Mouse (Mus musculus) myocyte (in vitro differentiated cells): ENCODE measurements at regions not wholly inside any gene's neighbourhood (a gene's known extent, or its start where the extent isn't known, plus 50 kb on each side); places are given as distances from the start of the nearest gene placed in this dataset.

Source experiments
- H3K27me3 ChIP-seq: one replicate; pipeline ENCODE4 v1.6.1; 2011; ENCODE audit not compliant: control insufficient read depth, insufficient read depth, insufficient read length
- H3K36me3 ChIP-seq: one replicate; pipeline ENCODE4 v1.6.1; 2011; ENCODE audit not compliant: control insufficient read depth, insufficient read depth
- H3K4me2 ChIP-seq: one replicate; pipeline ENCODE4 v1.6.1; 2011; ENCODE audit warnings: low read depth, control low read depth
- H3K4me3 ChIP-seq: one replicate; pipeline ENCODE4 v1.5.1; 2011; ENCODE audit warnings: mild to moderate bottlenecking, control low read depth, moderate library complexity
- H3K79me2 ChIP-seq: one replicate; pipeline ENCODE4 v1.6.1; 2011; ENCODE audit not compliant: control insufficient read depth, insufficient read depth
- H3ac ChIP-seq: one replicate; pipeline ENCODE4 v1.6.1; 2011; ENCODE audit not compliant: control insufficient read depth, insufficient read length
- CEBPB ChIP-seq: IDR thresholded peaks from 2 replicates; pipeline ENCODE4 v1.6.1; 2011; ENCODE audit warnings: mild to moderate bottlenecking, moderate library complexity; ENCODE audit not compliant: poor library complexity, insufficient read depth, severe bottlenecking
- E2F4 ChIP-seq: IDR thresholded peaks from one replicate; pipeline ENCODE4 v1.6.1; 2011; ENCODE audit warnings: mild to moderate bottlenecking, control low read depth, moderate library complexity; ENCODE audit not compliant: insufficient read depth
- MAX ChIP-seq: IDR thresholded peaks from one replicate; pipeline ENCODE4 v1.6.1; 2011; ENCODE audit warnings: low read depth, mild to moderate bottlenecking, control low read depth
- MYOD1 ChIP-seq, 3 experiments: IDR thresholded peaks; one replicate each; pipeline ENCODE4 v1.6.1; 2011; ENCODE audit warnings: control low read depth in 2 of 3, low read depth in 2 of 3, mild to moderate bottlenecking in 2 of 3, moderate library complexity in 1 of 3; ENCODE audit not compliant: insufficient read length in 2 of 3, control insufficient read depth in 1 of 3
- MYOG ChIP-seq, 3 experiments: IDR thresholded peaks; one replicate each; pipeline ENCODE4 v1.6.1; 2011; ENCODE audit warnings: control low read depth in 2 of 3, low read depth in 2 of 3, mild to moderate bottlenecking in 2 of 3; ENCODE audit not compliant: insufficient read length in 2 of 3, control insufficient read depth in 1 of 3, insufficient read depth in 1 of 3
- POLR2A ChIP-seq: IDR thresholded peaks from one replicate; pipeline ENCODE4 v1.6.1; 2011; ENCODE audit warnings: low read depth, mild to moderate bottlenecking, control low read depth, moderate library complexity; ENCODE audit not compliant: insufficient read length
- POLR2AphosphoS2 ChIP-seq: IDR thresholded peaks from one replicate; pipeline ENCODE4 v1.6.1; 2011; ENCODE audit warnings: low read depth, control low read depth; ENCODE audit not compliant: insufficient read length
- REST ChIP-seq: IDR thresholded peaks from one replicate; pipeline ENCODE4 v1.6.1; 2011; ENCODE audit warnings: mild to moderate bottlenecking, control low read depth, moderate library complexity; ENCODE audit not compliant: insufficient read depth, insufficient read length
- SRF ChIP-seq: IDR thresholded peaks from one replicate; pipeline ENCODE4 v1.6.1; 2011; ENCODE audit warnings: low read depth; ENCODE audit not compliant: control insufficient read depth, insufficient read length
- TCF12 ChIP-seq: IDR thresholded peaks from one replicate; pipeline ENCODE4 v1.6.1; 2011; ENCODE audit warnings: mild to moderate bottlenecking, control low read depth; ENCODE audit not compliant: poor library complexity, insufficient read depth, severe bottlenecking
- TCF3 ChIP-seq: IDR thresholded peaks from one replicate; pipeline ENCODE4 v1.6.1; 2011; ENCODE audit warnings: low read depth, control low read depth; ENCODE audit not compliant: insufficient read length
- USF1 ChIP-seq: IDR thresholded peaks from one replicate; pipeline ENCODE4 v1.6.1; 2011; ENCODE audit warnings: low read depth, mild to moderate bottlenecking, control low read depth, moderate library complexity

GRCm38 (mm10) chr5:64666256-64666655 is 136.9 kb upstream of the Klf3 start:
- Histone ChIP-seq H3ac (no peak overlapping the region), H3K36me3 (no peaks in the 10 kb centered on the region), H3K27me3 (no peaks in the 10 kb centered on the region), H3K79me2 (no peaks in the 10 kb centered on the region), H3K4me2 (peak overlapping the region; percentile 57), H3K4me3 (no peak overlapping the region)
- no peak for TF ChIP-seq TCF3

GRCm38 (mm10) chr5:64667053-64667452 is 136.1 kb upstream of the Klf3 start:
- no peaks in the 10 kb centered on the region for H3K36me3 ChIP-seq
- no peak overlapping the region for H3K4me3 ChIP-seq
- no peak overlapping the region for H3ac ChIP-seq
- TF ChIP-seq USF1 (no peak), SRF (no peak), REST (no peak), E2F4 (no peak), MYOD1 (IDR thresholded peaks at IDR 0.05; ENCODE audit: control insufficient read depth in 1 of 3, insufficient read length in 2 of 3, low read depth in 2 of 3) (peak; percentile 34 to 95 (median 89)), MAX (peak; percentile 75), CEBPB (peak; percentile 86), TCF12 (peak; percentile 82), POLR2AphosphoS2 (no peak), MYOG (IDR thresholded peaks at IDR 0.05; ENCODE audit: control insufficient read depth in 1 of 3, insufficient read depth in 1 of 3, insufficient read length in 2 of 3, low read depth in 2 of 3) (peak; percentile 22 to 89 (median 64)), TCF3 (peak; percentile 73), POLR2A (no peak)
- H3K27me3 ChIP-seq = no peaks in the 10 kb centered on the region
- no peaks in the 10 kb centered on the region for H3K79me2 ChIP-seq
- peak overlapping the region; percentile 57 for H3K4me2 ChIP-seq

- no peak overlapping the region for H3K4me3 ChIP-seq
- TF ChIP-seq CEBPB (no peak), USF1 (no peak), REST (no peak), TCF12 (no peak), TCF3 (no peak)
- no peak overlapping the region for H3ac ChIP-seq
- H3K36me3 ChIP-seq = no peaks in the 10 kb centered on the region
- H3K27me3 ChIP-seq = no peaks in the 10 kb centered on the region
- no peaks in the 10 kb centered on the region for H3K79me2 ChIP-seq
- no peak overlapping the region for H3K4me2 ChIP-seq
Measured at GRCm38 (mm10) chr5:64673861-64674260, 129.3 kb upstream of the Klf3 start.

GRCm38 (mm10) chr5:64676214-64676945 is 126.8 kb upstream of the Klf3 start:
- Histone ChIP-seq H3K79me2 (no peaks in the 10 kb centered on the region), H3K27me3 (no peaks in the 10 kb centered on the region), H3ac (no peak overlapping the region), H3K36me3 (no peaks in the 10 kb centered on the region), H3K4me3 (no peak overlapping the region), H3K4me2 (no peak overlapping the region)
- TF ChIP-seq MYOG (IDR thresholded peaks at IDR 0.05; ENCODE audit: control insufficient read depth in 1 of 3, insufficient read depth in 1 of 3, insufficient read length in 2 of 3, low read depth in 2 of 3) = no peak
- TF ChIP-seq TCF12 = no peak
- no peak for TF ChIP-seq POLR2A
- TF ChIP-seq MYOD1 (IDR thresholded peaks at IDR 0.05; ENCODE audit: control insufficient read depth in 1 of 3, insufficient read length in 2 of 3, low read depth in 2 of 3) = no peak
- TF ChIP-seq POLR2AphosphoS2 = no peak
- TF ChIP-seq USF1 = no peak
- TF ChIP-seq REST = no peak
- no peak for TF ChIP-seq MAX
- no peak for TF ChIP-seq TCF3
- no peak for TF ChIP-seq CEBPB
- no peak for TF ChIP-seq SRF
- TF ChIP-seq E2F4 = no peak

- Histone ChIP-seq H3K36me3 (no peaks in the 10 kb centered on the region), H3K27me3 (no peaks in the 10 kb centered on the region), H3K4me3 (no peak overlapping the region), H3ac (no peak overlapping the region), H3K79me2 (no peaks in the 10 kb centered on the region), H3K4me2 (peak overlapping the region; percentile 9)
- no peak for TF ChIP-seq E2F4
- TF ChIP-seq MAX = no peak
- no peak for TF ChIP-seq TCF3
- no peak for TF ChIP-seq USF1
Measured at GRCm38 (mm10) chr5:64676946-64677588, 126.1 kb upstream of the Klf3 start.
